Mouse (Mus musculus) forebrain, postnatal 0 days (tissue): ENCODE results near the gene Skap1. TPM values are rescaled to one million over a fixed set of nuclear protein-coding genes. Genes with fewer than 3 reads are reported as not detected.
"Not testable (repeated sequence)": the region's sequence is repeated elsewhere in the genome, so short reads cannot be mapped to it uniquely, and the experiment has no call there.

Experiments used
- ATAC-seq: fragments of 200-750 bp; cut with Nextera tagmentation; 2 replicates; pipeline ENCODE4 v1.8.0; 2017; ENCODE audit warnings: mild to moderate bottlenecking, moderate library complexity
- DNase-seq: peaks from one replicate; pipeline ENCODE4 v3.0.0-alpha.2; 2015
- H3K27ac ChIP-seq: fragments of 300-500 bp; sonication (generic); 2 replicates; pipeline ENCODE4 v1.5.1; 2014; ENCODE audit warnings: low read depth, mild to moderate bottlenecking, antibody characterized with exemption, low read length, moderate library complexity, mixed read lengths
- H3K27me3 ChIP-seq: fragments of 300-500 bp; sonication (generic); 2 replicates; pipeline ENCODE4 v1.6.1; 2014; ENCODE audit warnings: mild to moderate bottlenecking, low read length, mixed read lengths; ENCODE audit not compliant: insufficient read depth
- H3K36me3 ChIP-seq: fragments of 300-500 bp; sonication (generic); 2 replicates; pipeline ENCODE4 v1.6.1; 2014; ENCODE audit warnings: mild to moderate bottlenecking, moderate library complexity; ENCODE audit not compliant: insufficient read depth
- H3K4me1 ChIP-seq: fragments of 300-500 bp; sonication (generic); 2 replicates; pipeline ENCODE4 v1.6.1; 2014; ENCODE audit warnings: antibody characterized with exemption; ENCODE audit not compliant: insufficient read depth
- H3K4me2 ChIP-seq: fragments of 300-500 bp; sonication (generic); 2 replicates; pipeline ENCODE4 v1.6.1; 2014; ENCODE audit warnings: low read depth, mild to moderate bottlenecking, moderate library complexity
- H3K4me3 ChIP-seq: fragments of 300-500 bp; sonication (generic); 2 replicates; pipeline ENCODE4 v1.5.1; 2014; ENCODE audit warnings: low read depth, low read length, mixed read lengths
- H3K9ac ChIP-seq: fragments of 300-500 bp; sonication (generic); 2 replicates; pipeline ENCODE4 v1.6.1; 2014; ENCODE audit warnings: mild to moderate bottlenecking
- H3K9me3 ChIP-seq: fragments of 300-500 bp; sonication (generic); 2 replicates; pipeline ENCODE4 v1.6.1; 2016; ENCODE audit warnings: low read length
- CTCF ChIP-seq: sonication (generic); IDR thresholded peaks from 2 replicates; pipeline ENCODE4 v1.5.1; 2016; ENCODE audit warnings: antibody characterized with exemption, control low read depth, low read depth
- WGBS: fragments of 180-500 bp; shearing (Covaris S2); extraction: QIAGEN DNeasy Blood & Tissue Kit; methylation state at CpG from one replicate; pipeline ENCODE4 v1.1.7; 2014; 5-methylcytosine and 5-hydroxymethylcytosine counted together
- polyA plus RNA-seq: library from polyadenylated mRNA; unstranded; fragments of >200 nt; fragmentation: Nextera tagmentation; extraction: Ambion mirVana; gene quantifications from 2 replicates; pipeline ENCODE4 v1.2.1, GENCODE M21; 2015
- total RNA-seq: library from RNA; depleted of rRNA; stranded (reverse); fragments of >200 nt; gene quantifications from 2 replicates; pipeline ENCODE4 v1.2.3, GENCODE M21; 2014

Skap1 gene
- total and polyA plus RNA-seq, 2 experiments from 2014 or later: 1.6 to 3.7 TPM

DNA sequence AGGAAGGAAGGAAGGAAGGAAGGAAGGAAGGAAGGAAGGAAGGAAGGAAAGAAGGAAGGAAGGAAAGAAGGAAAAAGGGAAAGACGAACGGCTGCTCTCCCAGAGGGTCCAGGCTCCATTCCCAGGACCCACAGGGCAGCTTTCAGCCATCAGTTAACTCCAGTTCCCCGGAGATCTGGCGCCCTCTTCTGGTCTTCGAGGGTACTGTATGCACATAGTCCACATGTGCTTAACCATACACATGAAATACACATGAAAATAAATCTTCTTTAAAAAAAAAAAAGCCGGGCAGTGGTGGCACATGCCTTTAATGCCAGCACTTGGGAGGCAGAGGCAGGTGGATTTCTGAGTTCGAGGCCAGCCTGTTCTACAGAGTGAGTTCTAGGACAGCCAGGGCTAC is 320.5 kb downstream of the Skap1 start:
- H3K27ac ChIP-seq, H3K27me3 ChIP-seq, H3K4me1 ChIP-seq, H3K4me2 ChIP-seq, H3K9me3 ChIP-seq, H3K9ac ChIP-seq, H3K36me3 ChIP-seq, ATAC-seq, H3K4me3 ChIP-seq: not testable (repeated sequence)
- 12% methylated on average over 7 of the region's 7 CpGs for WGBS
- TF ChIP-seq CTCF: peak; percentile 75
- peak; percentile 71 for DNase-seq

DNA sequence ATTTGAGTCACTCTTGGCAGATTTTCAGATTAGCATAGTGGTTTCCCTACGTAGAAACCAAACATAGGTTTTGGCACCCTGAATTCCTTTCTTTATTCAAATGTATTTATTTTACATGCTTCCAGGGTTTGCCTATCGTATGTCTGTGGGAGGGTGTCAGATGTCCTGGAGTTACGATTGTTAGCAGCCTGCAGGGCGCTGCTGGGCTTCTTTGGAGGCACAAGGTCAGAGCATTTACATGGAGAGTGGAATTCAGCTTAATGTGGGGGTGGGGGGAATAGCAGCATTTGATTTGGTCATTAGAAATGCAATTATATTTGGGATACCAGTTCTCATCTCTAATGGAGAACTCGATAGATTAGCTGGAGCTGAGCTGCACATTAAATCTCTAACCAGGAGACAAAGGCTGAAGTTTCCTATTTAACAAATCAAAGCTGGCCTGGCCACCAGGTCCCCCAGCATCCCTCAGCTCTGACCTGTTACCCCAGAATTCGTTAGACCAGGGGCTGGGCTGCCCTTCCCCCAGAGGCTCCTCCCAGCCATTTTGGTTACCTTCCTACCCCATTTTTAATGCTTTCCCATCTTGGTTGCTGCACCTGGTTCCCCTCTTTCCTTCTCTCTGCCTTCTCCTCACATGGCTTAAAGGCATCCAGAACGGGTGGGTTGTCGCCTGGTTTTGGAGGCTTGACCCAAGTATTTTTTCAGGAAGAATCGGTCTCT is 322.5 kb downstream of the Skap1 start:
- no peak for ATAC-seq

DNA sequence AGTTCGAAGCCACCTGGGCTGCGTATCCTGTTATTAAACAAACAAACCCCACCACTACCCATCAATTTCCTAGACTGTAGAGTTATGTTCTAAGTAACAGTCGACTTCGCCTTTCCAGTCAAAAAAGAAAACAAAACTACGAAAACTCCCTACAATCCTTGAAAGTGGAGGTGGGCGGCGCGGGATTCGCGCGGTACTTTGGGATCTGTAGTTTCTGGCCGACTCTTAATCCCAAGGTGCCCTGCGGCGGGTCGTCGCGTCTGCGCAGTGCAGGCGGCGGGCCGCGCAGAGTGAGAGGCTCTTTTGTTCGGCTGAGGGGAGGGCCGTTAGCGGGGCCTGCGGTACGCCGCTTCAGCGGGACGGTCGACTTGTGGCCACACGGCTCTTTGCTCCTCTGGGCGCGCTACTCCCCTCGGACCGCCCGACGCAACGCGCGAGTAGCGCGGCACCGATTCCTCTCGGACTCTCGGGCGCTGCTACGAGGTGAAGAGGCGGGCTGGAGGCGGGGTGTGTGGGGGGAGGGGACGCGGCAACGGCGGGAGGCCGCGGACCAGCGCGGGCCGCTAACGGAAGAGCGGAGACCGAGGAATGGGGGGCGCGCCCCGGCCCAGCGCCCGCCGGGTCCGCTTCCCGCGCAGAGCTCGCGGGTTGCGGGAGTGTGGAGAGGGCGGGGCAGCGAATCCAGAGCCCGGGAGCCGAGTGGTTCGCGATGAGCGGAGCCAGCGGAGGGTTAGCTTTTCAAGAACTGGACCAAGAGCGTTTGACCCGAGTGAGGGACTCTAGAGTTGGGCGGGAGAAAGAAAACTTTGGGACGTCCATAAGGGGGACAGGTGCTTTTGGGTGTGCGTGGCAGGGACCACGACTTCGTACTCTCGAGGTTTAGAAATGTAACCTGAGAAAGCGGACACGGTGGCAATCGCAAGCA is 324.7 kb downstream of the Skap1 start, which contains the start of gene Cbx1:
Cbx1 (plus strand) TSS at position 257 of the 925 bp plus-strand sequence.
- DNase-seq (peak; percentile 94), ATAC-seq (peak; percentile 100)
- Histone ChIP-seq H3K4me3 (peak within 1 kb of the TSS; percentile 93), H3K27ac (peak within 1 kb of the TSS; percentile 92), H3K27me3 (no peaks in the 10 kb centered on the region), H3K4me1 (peaks cover 8% of the 10 kb centered on the region; the same call in 1 of the 2 replicates), H3K9me3 (no peaks in the 10 kb centered on the region), H3K4me2 (peak within 1 kb of the TSS; percentile 79), H3K9ac (peak within 1 kb of the TSS; percentile 92), H3K36me3 (no peaks in the 10 kb centered on the region)
- TF ChIP-seq CTCF: no peak
- 3% methylated on average over 93 of the region's 93 CpGs for WGBS

More for the DNA sequence above, 322.5 kb downstream of the Skap1 start:
- Histone ChIP-seq H3K36me3 (no peaks in the 10 kb centered on the region), H3K4me2 (no peak overlapping the region), H3K9ac (no peak overlapping the region), H3K27me3 (no peaks in the 10 kb centered on the region), H3K4me1 (peaks cover 8% of the 10 kb centered on the region; the same call in 1 of the 2 replicates), H3K27ac (no peak overlapping the region), H3K4me3 (no peak overlapping the region), H3K9me3 (no peaks in the 10 kb centered on the region)
- WGBS: 31% methylated on average over 9 of the region's 9 CpGs
- TF ChIP-seq CTCF: no peak
- no peak for DNase-seq

DNA sequence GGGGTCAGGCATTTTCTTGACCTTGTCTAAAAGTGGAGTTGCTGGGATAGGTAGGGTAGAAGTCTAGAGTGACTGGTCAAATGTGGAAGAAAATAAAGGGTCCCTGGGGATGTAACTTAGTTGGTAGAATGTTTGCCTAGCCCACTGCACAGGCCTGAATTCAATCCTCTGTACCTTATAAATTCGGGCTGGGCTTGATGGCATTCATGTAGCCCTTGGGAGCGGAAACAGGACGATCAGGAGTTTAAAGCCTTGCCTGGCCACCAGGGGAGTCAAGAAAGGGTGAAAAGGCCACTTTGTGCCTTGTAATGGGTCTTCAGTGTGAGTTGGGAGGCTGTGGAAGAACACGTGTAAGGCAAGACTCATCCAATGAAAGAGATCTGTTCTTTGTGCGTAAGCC is 325.6 kb downstream of the Skap1 start:
- Histone ChIP-seq H3K27ac (no peak overlapping the region), H3K4me2 (peak overlapping the region; percentile 79), H3K36me3 (no peaks in the 10 kb centered on the region), H3K9ac (peak overlapping the region; percentile 92; the same call in 1 of the 2 replicates), H3K9me3 (no peaks in the 10 kb centered on the region), H3K4me1 (peaks cover 8% of the 10 kb centered on the region; the same call in 1 of the 2 replicates), H3K27me3 (no peaks in the 10 kb centered on the region), H3K4me3 (peak overlapping the region; percentile 93)
- DNase-seq (no peak), ATAC-seq (no peak)
- TF ChIP-seq CTCF: peak; percentile 14; the same call in 1 of the 2 replicates
- 5% methylated on average over 5 of the region's 5 CpGs for WGBS

DNA sequence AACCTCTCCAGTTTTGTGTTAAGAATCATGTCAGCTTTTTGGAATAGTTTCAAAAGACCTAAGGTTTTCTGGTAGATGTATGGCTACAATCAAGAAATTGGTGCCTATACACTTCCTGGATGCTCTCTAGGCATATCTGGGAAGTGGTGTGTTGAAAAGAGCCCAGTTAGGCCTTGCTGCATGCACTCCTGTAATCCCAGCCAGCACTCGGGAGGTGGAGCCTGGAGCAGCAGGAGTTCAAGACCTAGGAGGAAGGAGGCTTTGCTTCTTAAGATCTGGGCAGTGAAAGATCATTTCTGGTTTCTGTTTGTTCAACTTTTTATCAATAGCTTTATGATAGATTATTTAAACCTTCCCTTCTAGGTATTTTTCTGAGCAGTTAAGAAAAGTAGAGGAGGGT is 326.3 kb downstream of the Skap1 start:
- H3K9ac ChIP-seq: no peak overlapping the region
- H3K4me3 ChIP-seq: peak overlapping the region; percentile 93; the same call in 1 of the 2 replicates
- DNase-seq (no peak), ATAC-seq (no peak)
- no peaks in the 10 kb centered on the region for H3K36me3 ChIP-seq
- WGBS: 0% methylated on average over 1 of the region's 1 CpGs
- H3K9me3 ChIP-seq: no peaks in the 10 kb centered on the region
- TF ChIP-seq CTCF: no peak
- H3K4me1 ChIP-seq: peaks cover 8% of the 10 kb centered on the region; the same call in 1 of the 2 replicates
- H3K4me2 ChIP-seq: peak overlapping the region; percentile 79
- H3K27ac ChIP-seq: no peak overlapping the region
- H3K27me3 ChIP-seq: no peaks in the 10 kb centered on the region

DNA sequence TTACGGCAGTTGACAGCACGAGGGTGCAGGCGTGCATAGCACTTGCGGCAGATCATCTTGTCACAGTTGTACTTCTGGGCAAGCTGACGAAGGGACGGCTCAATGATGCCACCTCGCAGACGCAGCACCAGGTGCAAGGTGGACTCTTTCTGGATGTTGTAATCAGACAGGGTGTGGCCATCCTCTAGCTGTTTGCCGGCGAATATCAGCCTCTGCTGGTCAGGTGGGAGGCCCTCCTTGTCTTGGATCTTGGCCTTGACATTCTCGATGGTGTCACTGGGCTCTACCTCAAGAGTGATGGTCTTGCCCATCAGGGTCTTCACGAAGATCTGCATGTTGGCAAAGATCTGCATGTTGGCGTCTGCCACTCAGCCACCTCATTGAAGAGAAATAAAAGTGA is 331.1 kb downstream of the Skap1 start:
- no peak for TF ChIP-seq CTCF
- Histone ChIP-seq H3K36me3 (peaks cover 10% of the 10 kb centered on the region), H3K4me2 (no peak overlapping the region), H3K27ac (no peak overlapping the region), H3K9me3 (no peaks in the 10 kb centered on the region), H3K4me3 (no peak overlapping the region), H3K27me3 (no peaks in the 10 kb centered on the region), H3K4me1 (peaks cover 3% of the 10 kb centered on the region; the same call in 1 of the 2 replicates), H3K9ac (no peak overlapping the region)
- 97% methylated on average over 13 of the region's 13 CpGs for WGBS
- ATAC-seq (no peak), DNase-seq (no peak)
